Mouse (Mus musculus) liver, adult (tissue): ENCODE results near the gene Gfy.

Experiments
- GATA4 ChIP-seq: IDR thresholded peaks from 2 replicates; pipeline ENCODE4 v1.6.1; 2014; ENCODE audit warnings: mild to moderate bottlenecking, low read length; ENCODE audit not compliant: insufficient replicate concordance

Gene Gfy

GRCm38 (mm10) chr7:45179469-45179868 lies at the start of gene Gfy:
TSS of gene Gfy (minus strand) at chr7:45179569.
- no peak for TF ChIP-seq GATA4

- TF ChIP-seq GATA4 = no peak
These were observed 49.7 kb upstream of the Gfy start for GRCm38 (mm10) chr7:45229046-45229445.

GRCm38 (mm10) chr7:45228548-45228947 lies 49.2 kb upstream of the Gfy start:
- no peak for TF ChIP-seq GATA4

- no peak for TF ChIP-seq GATA4
These were observed 47.1 kb upstream of the Gfy start for GRCm38 (mm10) chr7:45226421-45226820.

DNA sequence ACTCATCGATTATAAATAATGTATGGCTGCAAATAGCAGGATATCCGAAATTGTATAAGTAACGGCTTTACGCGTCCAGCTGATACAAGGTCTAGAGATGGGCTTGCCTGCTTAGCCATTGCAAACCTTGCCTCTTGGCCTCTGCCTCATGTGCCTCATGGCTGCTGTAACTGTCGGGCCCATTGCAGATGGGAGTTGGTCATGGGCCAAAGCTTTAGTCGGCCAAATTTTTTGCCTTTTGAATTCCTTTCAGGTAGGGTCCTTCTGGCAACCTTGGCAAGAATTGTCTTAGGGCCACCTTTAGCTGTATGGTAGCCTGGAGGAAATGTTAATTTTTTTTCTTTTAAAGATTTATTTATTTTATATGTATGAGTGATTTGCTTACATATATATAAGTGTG lies 45.5 kb upstream of the Gfy start:
- no peak for TF ChIP-seq GATA4

DNA sequence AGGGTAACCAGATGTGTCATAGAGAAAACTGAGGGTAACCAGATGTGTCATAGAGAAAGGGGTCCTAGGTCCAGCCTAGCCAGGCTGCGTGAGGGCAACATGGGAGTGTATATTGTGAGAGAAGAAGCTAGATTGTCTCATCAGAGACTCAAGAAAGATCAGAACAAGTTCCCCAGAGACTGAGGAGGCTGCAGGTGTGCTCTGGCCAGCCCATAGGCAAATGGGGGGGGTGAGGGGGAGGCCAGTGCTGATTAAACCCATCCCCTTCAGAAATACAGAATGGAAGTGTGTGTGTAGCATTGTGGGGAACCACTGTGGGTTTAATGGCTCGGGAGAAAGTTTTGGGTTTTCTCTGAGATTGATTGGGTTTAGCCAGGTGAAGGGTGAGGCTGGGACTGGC lies 42.3 kb upstream of the Gfy start:
- TF ChIP-seq GATA4 = no peak

DNA sequence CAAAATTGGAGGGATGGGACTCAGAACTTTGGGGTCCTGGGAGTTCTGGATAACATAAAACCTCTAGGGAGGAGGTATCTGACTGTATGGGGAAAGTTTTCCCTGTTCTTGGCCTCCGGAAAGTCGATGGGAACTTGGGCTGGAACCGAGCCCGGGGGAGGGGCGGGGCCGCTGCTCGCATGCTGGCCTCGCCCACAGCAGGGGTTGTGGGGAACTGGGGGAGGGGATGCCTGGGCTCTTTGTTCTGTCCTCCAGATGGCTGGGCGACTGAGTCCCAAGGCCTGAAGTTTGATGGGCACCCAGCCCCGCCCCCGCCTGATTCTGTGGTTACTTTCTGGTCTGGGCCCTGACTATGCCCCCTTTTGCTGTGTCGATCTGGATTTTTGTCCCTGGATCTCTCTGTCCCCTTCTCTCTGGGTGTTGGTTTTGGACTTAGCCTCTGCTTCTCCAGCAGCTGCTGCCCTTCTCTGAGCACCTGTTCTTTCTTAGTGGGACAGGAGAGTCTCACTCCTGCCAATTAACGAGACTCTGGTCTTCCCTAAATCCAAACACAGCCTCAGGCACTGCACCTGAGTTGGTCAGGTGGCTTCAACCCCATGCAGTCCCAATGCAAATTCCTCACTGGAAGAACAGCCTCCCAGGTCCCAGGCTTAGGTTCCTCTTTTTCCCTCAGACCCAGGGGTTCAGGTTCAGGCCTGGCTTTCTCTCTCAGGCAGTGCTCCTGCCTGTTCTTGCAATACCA lies 37.2 kb upstream of the Gfy start:
- no peak for TF ChIP-seq GATA4

- TF ChIP-seq GATA4 = no peak
These were observed 36.5 kb upstream of the Gfy start, which contains the start of gene Tead2 for GRCm38 (mm10) chr7:45215673-45216441. TSS of gene Tead2 (plus strand) at chr7:45215753.

GRCm38 (mm10) chr7:45213708-45214107 lies 34.3 kb upstream of the Gfy start:
- no peak for TF ChIP-seq GATA4

DNA sequence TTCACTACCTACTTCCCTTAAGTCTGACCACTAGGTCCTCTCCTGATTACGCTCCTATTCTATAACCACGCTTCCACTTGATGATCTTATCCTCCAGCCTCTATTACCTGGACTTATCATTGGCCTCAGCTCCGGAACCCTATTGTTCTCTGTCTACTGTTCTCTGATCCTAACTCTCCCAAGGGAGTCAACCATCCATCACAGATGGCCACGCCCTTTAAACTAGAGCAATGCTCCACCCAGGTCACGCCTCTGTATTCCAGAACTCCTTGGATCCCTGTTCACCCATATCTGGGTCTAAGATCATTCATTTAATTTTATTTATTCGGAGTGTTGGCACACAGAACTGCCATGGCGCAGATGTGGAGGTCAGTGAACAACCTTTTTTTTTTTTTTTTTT lies 33.0 kb upstream of the Gfy start:
- TF ChIP-seq GATA4 = no peak

DNA sequence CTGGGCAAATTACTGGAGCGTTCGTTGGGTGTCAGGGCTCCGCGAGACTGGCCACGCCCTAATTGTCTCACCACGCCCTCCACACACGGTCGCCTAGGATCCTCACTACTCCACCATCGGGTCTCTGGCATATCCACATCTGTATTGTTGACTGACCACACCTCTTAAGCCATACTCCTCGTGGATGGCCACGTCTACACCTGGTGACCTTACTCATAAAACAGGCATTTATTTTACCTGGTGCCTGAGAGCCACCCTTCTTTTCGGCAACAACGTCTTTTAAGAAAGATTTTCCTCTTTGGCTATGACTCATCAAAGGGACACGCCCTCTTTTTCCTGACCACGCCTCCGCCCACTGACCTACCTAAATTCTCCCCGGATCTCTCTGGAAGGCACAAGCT lies 32.5 kb upstream of the Gfy start, which contains the start of gene Dkkl1:
Dkkl1 (minus strand) TSS at position 297 of the 401 bp plus-strand sequence.
- TF ChIP-seq GATA4 = no peak

- TF ChIP-seq GATA4 = no peak
These were observed 31.7 kb upstream of the Gfy start for GRCm38 (mm10) chr7:45211070-45211469.

- no peak for TF ChIP-seq GATA4
These were observed 28.9 kb upstream of the Gfy start for GRCm38 (mm10) chr7:45208260-45208659.

DNA sequence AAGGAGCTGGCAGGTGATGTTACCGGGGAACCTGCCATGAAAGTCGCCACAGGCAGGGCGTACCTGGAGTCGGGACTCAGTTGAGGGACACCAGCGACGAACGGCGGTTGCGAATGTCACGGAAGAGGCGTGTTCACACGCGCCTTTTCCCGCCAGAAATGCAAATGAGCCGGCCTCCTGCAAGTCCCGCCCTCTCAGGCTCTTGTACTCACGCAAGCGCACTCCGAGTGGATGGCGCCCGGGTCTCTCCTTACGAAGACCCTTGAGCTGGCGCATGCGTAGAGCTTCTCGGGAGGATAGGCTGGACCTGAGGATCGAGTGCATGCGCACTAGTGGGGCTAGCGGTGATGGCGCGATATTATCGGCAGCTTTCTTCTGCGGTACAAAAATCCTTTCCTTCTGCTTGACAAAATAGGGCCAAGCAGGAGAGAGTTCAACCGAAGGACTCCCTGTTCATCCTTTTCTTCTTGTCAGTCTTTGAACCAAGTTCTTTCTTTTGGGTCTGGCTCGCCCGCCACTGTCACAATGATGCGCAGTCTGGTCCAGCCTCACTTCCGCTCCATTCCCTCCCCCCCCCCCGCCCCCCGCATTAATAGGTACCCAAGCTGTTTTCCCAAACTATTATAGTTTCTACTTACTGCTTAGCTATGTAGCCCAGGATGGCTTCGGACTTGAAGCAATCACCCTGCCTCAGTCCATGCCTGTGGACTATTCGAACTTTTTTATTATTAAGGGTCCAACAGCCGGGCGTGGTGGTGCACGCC lies 25.2 kb upstream of the Gfy start, which contains the start of gene Ccdc155:
Ccdc155 (minus strand) TSS at position 513 of the 764 bp plus-strand sequence.
- no peak for TF ChIP-seq GATA4

DNA sequence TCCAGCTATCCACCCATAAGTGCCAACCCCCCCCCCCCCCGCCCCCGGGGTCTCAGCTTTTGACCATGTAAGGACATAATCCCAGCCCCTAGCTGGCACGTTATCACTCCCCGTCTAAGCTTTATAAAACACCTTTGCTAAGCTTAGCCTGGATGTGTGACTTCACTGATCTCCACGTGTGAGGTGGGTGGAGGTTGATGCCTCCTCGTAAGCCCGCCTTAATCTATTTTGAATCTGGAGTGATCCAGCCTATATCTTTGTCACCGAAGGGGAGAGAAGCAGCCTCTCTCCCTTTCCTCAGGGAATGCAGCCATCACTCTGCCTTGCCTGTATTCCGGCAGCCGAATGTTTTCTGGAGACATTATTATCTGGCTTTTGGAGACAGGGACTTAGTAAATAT lies 23.3 kb upstream of the Gfy start:
- TF ChIP-seq GATA4 = no peak
